Mouse (Mus musculus) MEL (cell line): ENCODE results near the gene Kif19a.

Source experiments
- CHD1 ChIP-seq: IDR thresholded peaks from 2 replicates; pipeline ENCODE4 v1.6.1; 2012; ENCODE audit warnings: low read depth, mild to moderate bottlenecking, inconsistent platforms, low read length, improper control_type of control experiment
- CTCF ChIP-seq, 3 experiments: IDR thresholded peaks in 2 of 3; conservative IDR thresholded peaks in 1 of 3; 2 replicates each; pipeline ENCODE4 v1.5.1; 2011 to 2012; ENCODE audit warnings: low read length in 3 of 3, low read depth in 2 of 3, mild to moderate bottlenecking in 2 of 3, improper control_type of control experiment in 1 of 3, inconsistent platforms in 1 of 3, mixed read lengths in 1 of 3, moderate library complexity in 1 of 3; ENCODE audit not compliant: control insufficient read depth in 1 of 3, insufficient read depth in 1 of 3, poor library complexity in 1 of 3, severe bottlenecking in 1 of 3
- EP300 ChIP-seq, 2 experiments: IDR thresholded peaks; 2 replicates each; pipeline ENCODE4 v1.6.1; 2011; ENCODE audit warnings: improper control_type of control experiment in 2 of 2, low read length in 2 of 2, low read depth in 1 of 2, mild to moderate bottlenecking in 1 of 2
- MAX ChIP-seq: IDR thresholded peaks from 2 replicates; pipeline ENCODE4 v1.6.1; 2011; ENCODE audit warnings: low read length, improper control_type of control experiment
- MEF2A ChIP-seq: IDR thresholded peaks from 2 replicates; pipeline ENCODE4 v1.6.1; 2014; ENCODE audit warnings: low read depth, mild to moderate bottlenecking, inconsistent platforms, low read length, improper control_type of control experiment; ENCODE audit not compliant: poor library complexity, insufficient replicate concordance, severe bottlenecking; ENCODE audit errors: extremely low read depth
- MXI1 ChIP-seq: IDR thresholded peaks from 2 replicates; pipeline ENCODE4 v1.6.1; 2011; ENCODE audit warnings: mild to moderate bottlenecking, low read depth, low read length, improper control_type of control experiment
- POLR2A ChIP-seq, 2 experiments: IDR thresholded peaks; 2 replicates each; pipeline ENCODE4 v1.6.1; 2011 to 2012; ENCODE audit warnings: low read length in 2 of 2, mild to moderate bottlenecking in 2 of 2, control low read depth in 1 of 2, improper control_type of control experiment in 1 of 2, low read depth in 1 of 2, moderate library complexity in 1 of 2; ENCODE audit not compliant: control insufficient read depth in 1 of 2, insufficient read depth in 1 of 2, poor library complexity in 1 of 2
- SIN3A ChIP-seq: IDR thresholded peaks from 2 replicates; pipeline ENCODE4 v1.6.1; 2012; ENCODE audit warnings: low read length, improper control_type of control experiment, inconsistent platforms
- UBTF ChIP-seq: IDR thresholded peaks from 2 replicates; pipeline ENCODE4 v1.6.1; 2012; ENCODE audit warnings: low read depth, mild to moderate bottlenecking, inconsistent platforms, low read length, improper control_type of control experiment, moderate library complexity, borderline replicate concordance; ENCODE audit not compliant: insufficient read depth
- USF1 ChIP-seq: IDR thresholded peaks from 2 replicates; pipeline ENCODE4 v1.6.1; 2014; ENCODE audit warnings: low read depth, mild to moderate bottlenecking, inconsistent platforms, low read length, improper control_type of control experiment, moderate library complexity

DNA sequence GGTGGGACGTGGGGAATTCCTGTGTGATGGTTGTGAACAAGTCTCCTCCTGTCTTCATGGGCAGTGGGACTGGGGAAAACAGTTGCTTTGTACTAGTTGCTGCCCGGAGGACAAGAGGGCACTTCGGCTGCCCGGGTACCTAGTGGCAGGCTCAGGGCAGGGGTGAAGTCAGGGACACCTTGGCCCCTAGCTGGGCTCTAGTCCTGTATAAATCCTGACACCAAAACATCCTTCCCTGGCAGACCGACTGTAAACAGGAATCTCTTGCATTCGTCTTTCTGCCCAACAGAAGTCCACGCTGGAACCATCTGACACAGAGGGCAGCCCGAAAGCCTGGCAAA, 65.2 kb downstream of the Kif19a start:
- no peak for TF ChIP-seq MAX
- TF ChIP-seq EP300 (IDR thresholded peaks at IDR 0.05; ENCODE audit: low read depth in 1 of 2, low read length in 2 of 2) = no peak
- no peak for TF ChIP-seq CTCF (IDR thresholded peaks at IDR 0.05 in 2 of 3, conservative IDR thresholded peaks at IDR 0.05 in 1 of 3; ENCODE audit: control insufficient read depth in 1 of 3, insufficient read depth in 1 of 3, low read depth in 2 of 3, low read length in 3 of 3, poor library complexity in 1 of 3, severe bottlenecking in 1 of 3)
- no peak for TF ChIP-seq MXI1
- no peak for TF ChIP-seq MEF2A
- TF ChIP-seq USF1 = no peak
- TF ChIP-seq SIN3A = no peak
- TF ChIP-seq POLR2A (IDR thresholded peaks at IDR 0.05; ENCODE audit: control insufficient read depth in 1 of 2, insufficient read depth in 1 of 2, low read depth in 1 of 2, low read length in 2 of 2, poor library complexity in 1 of 2) = no peak
- no peak for TF ChIP-seq CHD1
- TF ChIP-seq UBTF = no peak
